Mouse (Mus musculus): ENCODE results near the gene Ugt1a6b. TPM values are rescaled to one million over a fixed set of nuclear protein-coding genes. Genes with fewer than 3 reads are reported as not detected.

Ugt1a6b gene
- polyA plus RNA-seq, 1 experiment from 2014 or later = 2.6 TPM

- peaks cover 99% of the 10 kb centered on the region for H3K9me3 ChIP-seq
- H3K9ac ChIP-seq = no peak overlapping the region
- no peak overlapping the region for H3K4me2 ChIP-seq
- no peaks in the 10 kb centered on the region for H3K27me3 ChIP-seq
- 77% methylated on average over 6 of the region's 6 CpGs for WGBS
- no peaks in the 10 kb centered on the region for H3K4me1 ChIP-seq (replicated peaks)
- ATAC-seq (ENCODE audit: low FRiP score, low read depth) = no peak
- no peak overlapping the region for H3K4me3 ChIP-seq
- no peaks in the 10 kb centered on the region for H3K36me3 ChIP-seq
- no peak overlapping the region for H3K27ac ChIP-seq (replicated peaks)
Measured at GRCm38 (mm10) chr1:88230981-88231802, 128.1 kb downstream of the Ugt1a6b start.

- Histone ChIP-seq H3K4me3 (no peak overlapping the region), H3K27ac (replicated peaks) (no peak overlapping the region), H3K4me2 (no peak overlapping the region), H3K9ac (no peak overlapping the region), H3K27me3 (no peaks in the 10 kb centered on the region), H3K36me3 (no peaks in the 10 kb centered on the region), H3K9me3 (peaks cover 96% of the 10 kb centered on the region), H3K4me1 (replicated peaks) (no peaks in the 10 kb centered on the region)
- no peak for ATAC-seq (ENCODE audit: low FRiP score, low read depth)
- WGBS = 67% methylated on average over 7 of the region's 7 CpGs
Measured at GRCm38 (mm10) chr1:88231803-88232499, 128.9 kb downstream of the Ugt1a6b start.

GRCm38 (mm10) chr1:88232664-88233380 is 129.8 kb downstream of the Ugt1a6b start:
- Histone ChIP-seq H3K4me3 (no peak overlapping the region), H3K27ac (replicated peaks) (no peak overlapping the region), H3K4me1 (replicated peaks) (no peaks in the 10 kb centered on the region), H3K9me3 (peaks cover 95% of the 10 kb centered on the region), H3K36me3 (no peaks in the 10 kb centered on the region), H3K9ac (no peak overlapping the region), H3K27me3 (no peaks in the 10 kb centered on the region), H3K4me2 (no peak overlapping the region)
- no peak for ATAC-seq (ENCODE audit: low FRiP score, low read depth)
- WGBS = 55% methylated on average over 3 of the region's 3 CpGs

GRCm38 (mm10) chr1:88233421-88234247 is 130.6 kb downstream of the Ugt1a6b start:
- no peak overlapping the region for H3K4me3 ChIP-seq
- H3K27me3 ChIP-seq = no peaks in the 10 kb centered on the region
- ATAC-seq (ENCODE audit: low FRiP score, low read depth) = 0 out of 2 replicates have a peak, but pooled peaks have one; percentile 2
- H3K9me3 ChIP-seq = peaks cover 95% of the 10 kb centered on the region
- no peaks in the 10 kb centered on the region for H3K4me1 ChIP-seq (replicated peaks)
- WGBS = 68% methylated on average over 14 of the region's 14 CpGs
- H3K9ac ChIP-seq = no peak overlapping the region
- no peak overlapping the region for H3K27ac ChIP-seq (replicated peaks)
- H3K4me2 ChIP-seq = no peak overlapping the region
- H3K36me3 ChIP-seq = no peaks in the 10 kb centered on the region

GRCm38 (mm10) chr1:88234248-88234610 is 131.2 kb downstream of the Ugt1a6b start:
- Histone ChIP-seq H3K9me3 (peaks cover 95% of the 10 kb centered on the region), H3K4me3 (no peak overlapping the region), H3K4me1 (replicated peaks) (no peaks in the 10 kb centered on the region), H3K27me3 (no peaks in the 10 kb centered on the region), H3K36me3 (no peaks in the 10 kb centered on the region), H3K9ac (no peak overlapping the region), H3K4me2 (no peak overlapping the region), H3K27ac (replicated peaks) (no peak overlapping the region)
- no peak for ATAC-seq (ENCODE audit: low FRiP score, low read depth)
- 61% methylated on average over 4 of the region's 4 CpGs for WGBS

GRCm38 (mm10) chr1:88234646-88235045 is 131.6 kb downstream of the Ugt1a6b start:
- Histone ChIP-seq H3K9me3 (peaks cover 95% of the 10 kb centered on the region), H3K9ac (no peak overlapping the region), H3K36me3 (no peaks in the 10 kb centered on the region), H3K4me1 (replicated peaks) (no peaks in the 10 kb centered on the region), H3K4me2 (no peak overlapping the region), H3K27me3 (no peaks in the 10 kb centered on the region), H3K4me3 (no peak overlapping the region), H3K27ac (replicated peaks) (no peak overlapping the region)
- WGBS = 50% methylated on average over 5 of the region's 5 CpGs
- no peak for ATAC-seq (ENCODE audit: low FRiP score, low read depth)

- Histone ChIP-seq H3K36me3 (no peaks in the 10 kb centered on the region), H3K9me3 (peaks cover 95% of the 10 kb centered on the region), H3K4me1 (replicated peaks) (no peaks in the 10 kb centered on the region), H3K27me3 (no peaks in the 10 kb centered on the region), H3K4me3 (no peak overlapping the region), H3K9ac (no peak overlapping the region), H3K27ac (replicated peaks) (no peak overlapping the region), H3K4me2 (no peak overlapping the region)
- no peak for ATAC-seq (ENCODE audit: low FRiP score, low read depth)
- 68% methylated on average over 11 of the region's 11 CpGs for WGBS
Measured at GRCm38 (mm10) chr1:88235046-88235893, 132.2 kb downstream of the Ugt1a6b start.

GRCm38 (mm10) chr1:88235894-88236415 is 132.9 kb downstream of the Ugt1a6b start:
- ATAC-seq (ENCODE audit: low FRiP score, low read depth) = no peak
- WGBS = 64% methylated on average over 4 of the region's 4 CpGs
- H3K4me1 ChIP-seq (replicated peaks) = no peaks in the 10 kb centered on the region

GRCm38 (mm10) chr1:88237311-88237710 is 134.3 kb downstream of the Ugt1a6b start:
- no peak overlapping the region for H3K9ac ChIP-seq
- H3K27ac ChIP-seq (replicated peaks) = no peak overlapping the region
- no peak overlapping the region for H3K4me2 ChIP-seq
- H3K9me3 ChIP-seq = peaks cover 92% of the 10 kb centered on the region
- no peak for ATAC-seq (ENCODE audit: low FRiP score, low read depth)
- H3K36me3 ChIP-seq = no peaks in the 10 kb centered on the region
- 82% methylated on average over 5 of the region's 5 CpGs for WGBS
- no peaks in the 10 kb centered on the region for H3K4me1 ChIP-seq (replicated peaks)
- H3K4me3 ChIP-seq = no peak overlapping the region
- H3K27me3 ChIP-seq = no peaks in the 10 kb centered on the region

More at GRCm38 (mm10) chr1:88235894-88236415, 132.9 kb downstream of the Ugt1a6b start:
- Histone ChIP-seq H3K4me2 (no peak overlapping the region), H3K27ac (replicated peaks) (no peak overlapping the region), H3K9ac (no peak overlapping the region), H3K4me3 (no peak overlapping the region), H3K9me3 (peaks cover 95% of the 10 kb centered on the region), H3K27me3 (no peaks in the 10 kb centered on the region), H3K36me3 (no peaks in the 10 kb centered on the region)

- Histone ChIP-seq H3K9me3 (peaks cover 87% of the 10 kb centered on the region), H3K9ac (no peak overlapping the region), H3K27ac (replicated peaks) (no peak overlapping the region), H3K27me3 (no peaks in the 10 kb centered on the region), H3K4me3 (no peak overlapping the region), H3K36me3 (no peaks in the 10 kb centered on the region), H3K4me2 (no peak overlapping the region), H3K4me1 (replicated peaks) (no peaks in the 10 kb centered on the region)
- ATAC-seq (ENCODE audit: low FRiP score, low read depth) = no peak
- 83% methylated on average over 6 of the region's 6 CpGs for WGBS
Measured at GRCm38 (mm10) chr1:88238771-88239170, 135.7 kb downstream of the Ugt1a6b start.

Measured in hindbrain, embryonic 15.5 days (tissue).